Mouse (Mus musculus) heart, postnatal 0 days (tissue): ENCODE measurements around the gene Gm10643. TPM values are rescaled to one million over a fixed set of nuclear protein-coding genes. Genes with fewer than 3 reads are reported as not detected.

Source experiments
- ATAC-seq: fragments of 200-750 bp; cut with Nextera tagmentation; 2 replicates; pipeline ENCODE4 v1.8.0; 2017; ENCODE audit warnings: low read depth, moderate number of reproducible peaks, moderate library complexity; ENCODE audit not compliant: insufficient read depth
- DNase-seq: peaks from one replicate; pipeline ENCODE4 v3.0.0-alpha.2; 2016; ENCODE audit warnings: low spot score
- H3K27ac ChIP-seq: fragments of 300-500 bp; sonication (generic); 2 replicates; pipeline ENCODE4 v1.5.1; 2014; ENCODE audit warnings: low read depth, mild to moderate bottlenecking
- H3K27me3 ChIP-seq: fragments of 300-500 bp; sonication (generic); 2 replicates; pipeline ENCODE4 v1.6.1; 2014; ENCODE audit warnings: low read length, mixed read lengths; ENCODE audit not compliant: control insufficient read depth, insufficient read depth
- H3K36me3 ChIP-seq: fragments of 300-500 bp; sonication (generic); replicated peaks from 2 replicates; pipeline ENCODE4 v1.6.1; 2014; ENCODE audit warnings: low read length, mixed read lengths; ENCODE audit not compliant: control insufficient read depth, insufficient read depth
- H3K4me1 ChIP-seq: fragments of 300-500 bp; sonication (generic); 2 replicates; pipeline ENCODE4 v1.6.1; 2014; ENCODE audit warnings: antibody characterized with exemption; ENCODE audit not compliant: control insufficient read depth, insufficient read depth
- H3K4me2 ChIP-seq: fragments of 300-500 bp; sonication (generic); 2 replicates; pipeline ENCODE4 v1.6.1; 2014; ENCODE audit warnings: low read depth, mild to moderate bottlenecking, low read length, moderate library complexity
- H3K4me3 ChIP-seq: fragments of 300-500 bp; sonication (generic); 2 replicates; pipeline ENCODE4 v1.5.1; 2014; ENCODE audit warnings: low read depth, low read length
- H3K9ac ChIP-seq: fragments of 300-500 bp; sonication (generic); replicated peaks from 2 replicates; pipeline ENCODE4 v1.6.1; 2014; ENCODE audit warnings: low read depth, low read length, mixed read lengths
- H3K9me3 ChIP-seq: fragments of 300-500 bp; sonication (generic); replicated peaks from 2 replicates; pipeline ENCODE4 v1.6.1; 2016; ENCODE audit warnings: low read length; ENCODE audit not compliant: control insufficient read depth
- CTCF ChIP-seq: IDR thresholded peaks from 2 replicates; pipeline ENCODE4 v1.5.1; 2016; ENCODE audit warnings: antibody characterized with exemption, control low read depth, low read depth
- EP300 ChIP-seq: IDR thresholded peaks from 2 replicates; pipeline ENCODE4 v1.6.1; 2016; ENCODE audit warnings: antibody characterized with exemption, low read depth
- WGBS: fragments of 180-500 bp; shearing (Covaris S2); extraction: QIAGEN DNeasy Blood & Tissue Kit; methylation state at CpG from one replicate; pipeline ENCODE4 v1.1.7; 2014; 5-methylcytosine and 5-hydroxymethylcytosine counted together
- polyA plus RNA-seq: library from polyadenylated mRNA; unstranded; fragments of >200 nt; fragmentation: Nextera tagmentation; extraction: Ambion mirVana; gene quantifications from 2 replicates; pipeline ENCODE4 v1.2.1, GENCODE M21; 2015
- total RNA-seq: library from RNA; depleted of rRNA; stranded (reverse); fragments of >200 nt; gene quantifications from 2 replicates; pipeline ENCODE4 v1.2.3, GENCODE M21; 2014; ENCODE audit warnings: low replicate concordance

The Gm10643 gene
- total and polyA plus RNA-seq, 2 experiments from 2014 or later, result 1.7 to 3.8 TPM

- DNase-seq, result no peak
- Histone ChIP-seq H3K9ac (no peak overlapping the region), H3K4me2 (no peak overlapping the region), H3K9me3 (no peaks in the 10 kb centered on the region), H3K4me1 (no peaks in the 10 kb centered on the region), H3K36me3 (peaks cover 66% of the 10 kb centered on the region), H3K4me3 (no peak overlapping the region), H3K27me3 (no peaks in the 10 kb centered on the region), H3K27ac (no peak overlapping the region)
- no peak for ATAC-seq
- no peak for TF ChIP-seq CTCF
- no peak for TF ChIP-seq EP300
- WGBS, result 95% methylated on average over 14 of the region's 14 CpGs
Observed at GRCm38 (mm10) chr8:84087821-84088220, 22.9 kb upstream of the Gm10643 start.

- H3K4me3 ChIP-seq, result no peak overlapping the region
- no peaks in the 10 kb centered on the region for H3K4me1 ChIP-seq
- TF ChIP-seq CTCF (no peak), EP300 (no peak)
- H3K4me2 ChIP-seq, result no peak overlapping the region
- no peak overlapping the region for H3K9ac ChIP-seq
- DNase-seq (no peak), ATAC-seq (no peak)
- WGBS, result 89% methylated on average over 7 of the region's 7 CpGs
- peaks cover 66% of the 10 kb centered on the region for H3K36me3 ChIP-seq
- H3K27me3 ChIP-seq, result no peaks in the 10 kb centered on the region
- H3K27ac ChIP-seq, result no peak overlapping the region
- H3K9me3 ChIP-seq, result no peaks in the 10 kb centered on the region
Observed at GRCm38 (mm10) chr8:84087156-84087555, 22.2 kb upstream of the Gm10643 start.

- H3K4me2 ChIP-seq, result no peak overlapping the region
- H3K27ac ChIP-seq, result no peak overlapping the region
- H3K36me3 ChIP-seq, result peaks cover 75% of the 10 kb centered on the region
- H3K4me1 ChIP-seq, result no peaks in the 10 kb centered on the region
- no peak overlapping the region for H3K4me3 ChIP-seq
- DNase-seq (no peak), ATAC-seq (no peak)
- no peaks in the 10 kb centered on the region for H3K9me3 ChIP-seq
- no peaks in the 10 kb centered on the region for H3K27me3 ChIP-seq
- no peak for TF ChIP-seq CTCF
- no peak for TF ChIP-seq EP300
- WGBS, result 72% methylated on average over 42 of the region's 42 CpGs
- no peak overlapping the region for H3K9ac ChIP-seq
Observed at GRCm38 (mm10) chr8:84084341-84085115, 19.6 kb upstream of the Gm10643 start.

GRCm38 (mm10) chr8:84083829-84084241 lies 18.9 kb upstream of the Gm10643 start:
- 45% methylated on average over 8 of the region's 8 CpGs for WGBS
- Histone ChIP-seq H3K9me3 (no peaks in the 10 kb centered on the region), H3K9ac (no peak overlapping the region), H3K4me2 (no peak overlapping the region), H3K27ac (no peak overlapping the region), H3K27me3 (no peaks in the 10 kb centered on the region), H3K4me3 (no peak overlapping the region), H3K36me3 (peaks cover 73% of the 10 kb centered on the region), H3K4me1 (peaks cover 5% of the 10 kb centered on the region)
- ATAC-seq, result no peak
- DNase-seq, result no peak
- TF ChIP-seq EP300 (no peak), CTCF (peak; percentile 36)

- no peak overlapping the region for H3K4me2 ChIP-seq
- peaks cover 35% of the 10 kb centered on the region for H3K36me3 ChIP-seq
- TF ChIP-seq EP300 (no peak), CTCF (no peak)
- H3K4me1 ChIP-seq, result peaks cover 6% of the 10 kb centered on the region
- DNase-seq, result no peak
- H3K9ac ChIP-seq, result no peak overlapping the region
- H3K9me3 ChIP-seq, result no peaks in the 10 kb centered on the region
- no peak overlapping the region for H3K4me3 ChIP-seq
- 51% methylated on average over 5 of the region's 5 CpGs for WGBS
- no peaks in the 10 kb centered on the region for H3K27me3 ChIP-seq
- H3K27ac ChIP-seq, result no peak overlapping the region
- ATAC-seq, result no peak
Observed at GRCm38 (mm10) chr8:84079206-84079605, 14.3 kb upstream of the Gm10643 start.

GRCm38 (mm10) chr8:84076849-84077248 lies 11.9 kb upstream of the Gm10643 start:
- Histone ChIP-seq H3K36me3 (peaks cover 12% of the 10 kb centered on the region), H3K27ac (no peak overlapping the region), H3K9ac (no peak overlapping the region), H3K4me2 (no peak overlapping the region), H3K4me1 (peaks cover 8% of the 10 kb centered on the region), H3K27me3 (no peaks in the 10 kb centered on the region), H3K4me3 (no peak overlapping the region), H3K9me3 (no peaks in the 10 kb centered on the region)
- 86% methylated on average over 3 of the region's 3 CpGs for WGBS
- ATAC-seq (no peak), DNase-seq (no peak)
- no peak for TF ChIP-seq CTCF
- TF ChIP-seq EP300, result no peak
